Mouse (Mus musculus) hindbrain, embryonic 13.5 days (tissue): Measurements from ENCODE around the gene Fibp. TPM values are rescaled to one million over a fixed set of nuclear protein-coding genes. Genes with fewer than 3 reads are reported as not detected.

Experiments
- ATAC-seq: fragments of 200-750 bp; cut with Nextera tagmentation; 2 replicates; pipeline ENCODE4 v1.8.0; 2017; ENCODE audit warnings: moderate TSS enrichment; ENCODE audit not compliant: low FRiP score
- H3K27ac ChIP-seq: fragments of 300-500 bp; sonication (generic); 2 replicates; pipeline ENCODE4 v1.5.1; 2015; ENCODE audit warnings: inconsistent platforms, mild to moderate bottlenecking, moderate library complexity
- H3K27me3 ChIP-seq: fragments of 300-500 bp; sonication (generic); 2 replicates; pipeline ENCODE4 v1.6.1; 2015; ENCODE audit warnings: mild to moderate bottlenecking, inconsistent platforms
- H3K36me3 ChIP-seq: fragments of 300-500 bp; sonication (generic); 2 replicates; pipeline ENCODE4 v1.6.1; 2015; ENCODE audit warnings: mild to moderate bottlenecking, inconsistent platforms
- H3K4me1 ChIP-seq: fragments of 300-500 bp; sonication (generic); replicated peaks from 2 replicates; pipeline ENCODE4 v1.6.1; 2015; ENCODE audit warnings: inconsistent platforms
- H3K4me2 ChIP-seq: fragments of 300-500 bp; sonication (generic); 2 replicates; pipeline ENCODE4 v1.6.1; 2015; ENCODE audit warnings: inconsistent platforms, mild to moderate bottlenecking, moderate library complexity
- H3K4me3 ChIP-seq: fragments of 300-500 bp; sonication (generic); 2 replicates; pipeline ENCODE4 v1.5.1; 2015; ENCODE audit warnings: mild to moderate bottlenecking, inconsistent platforms
- H3K9ac ChIP-seq: fragments of 300-500 bp; sonication (generic); 2 replicates; pipeline ENCODE4 v1.6.1; 2015; ENCODE audit warnings: mild to moderate bottlenecking, inconsistent platforms
- H3K9me3 ChIP-seq: fragments of 300-500 bp; sonication (generic); 2 replicates; pipeline ENCODE4 v1.6.1; 2016; ENCODE audit warnings: inconsistent platforms
- WGBS: fragments of 180-500 bp; shearing (Covaris S2); methylation state at CpG from one replicate; pipeline ENCODE4 v1.1.7; 2015; 5-methylcytosine and 5-hydroxymethylcytosine counted together
- polyA plus RNA-seq: library from polyadenylated mRNA; unstranded; fragments of >200 nt; fragmentation: Nextera tagmentation; extraction: Ambion mirVana; gene quantifications from 2 replicates; pipeline ENCODE4 v1.2.1, GENCODE M21; 2015

Gene Fibp
- polyA plus RNA-seq, 1 experiment from 2014 or later: 169 TPM

- H3K27ac ChIP-seq: peak overlapping the region; percentile 99
- peaks cover 10% of the 10 kb centered on the region for H3K36me3 ChIP-seq
- WGBS: under 1% methylated on average over 68 of the region's 70 CpGs
- H3K9me3 ChIP-seq: no peaks in the 10 kb centered on the region
- peak overlapping the region; percentile 77 for H3K4me3 ChIP-seq
- H3K4me1 ChIP-seq: peaks cover 53% of the 10 kb centered on the region
- H3K4me2 ChIP-seq: peak overlapping the region; percentile 96
- H3K27me3 ChIP-seq: peaks cover 11% of the 10 kb centered on the region
- peak overlapping the region; percentile 95 for H3K9ac ChIP-seq
- ATAC-seq: peak; percentile 88
Observed at GRCm38 (mm10) chr19:5456922-5457745, 3.3 kb upstream of the Fibp start.

DNA sequence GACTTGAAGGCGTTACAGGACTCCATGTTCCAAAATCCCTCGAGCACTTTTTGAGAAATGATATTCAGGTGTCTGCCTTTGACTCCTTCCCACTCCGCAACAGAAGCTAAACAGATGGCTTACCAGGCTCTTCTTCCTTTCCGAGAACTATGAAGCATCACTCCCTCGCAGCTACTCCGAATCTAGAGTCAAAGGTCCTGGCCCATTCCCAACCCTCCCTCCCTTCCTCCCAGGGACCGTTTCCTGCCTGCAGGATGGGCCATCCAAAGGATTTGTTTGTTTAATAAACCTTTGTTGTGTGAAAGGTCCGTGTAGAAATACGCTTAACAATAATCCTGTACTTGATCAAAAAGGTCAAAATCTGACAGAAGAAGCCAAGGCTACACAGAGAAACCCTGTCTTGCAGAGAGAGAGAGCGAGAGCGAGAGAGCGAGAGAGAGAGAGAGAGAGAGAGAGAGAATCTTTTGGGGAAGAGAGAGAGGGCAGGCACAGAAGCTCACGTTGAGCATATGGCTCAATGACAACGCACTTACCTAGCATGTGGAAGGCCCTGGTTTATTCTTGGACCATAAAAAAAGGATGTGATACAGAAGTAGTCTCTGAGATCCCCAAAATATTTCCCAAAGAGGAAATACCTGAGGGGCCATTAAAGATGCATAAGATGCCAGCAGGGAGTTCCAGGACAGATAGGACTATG lies 2.5 kb upstream of the Fibp start, which contains the start of gene Ccdc85b:
Gene Ccdc85b, minus strand, starts transcription at position 149 of the 697 bp plus-strand sequence.
- Histone ChIP-seq H3K27me3 (peaks cover 11% of the 10 kb centered on the region), H3K4me1 (peaks cover 53% of the 10 kb centered on the region), H3K9me3 (no peaks in the 10 kb centered on the region), H3K4me3 (peak within 1 kb of the TSS; percentile 77), H3K27ac (peak within 1 kb of the TSS; percentile 99), H3K9ac (peak within 1 kb of the TSS; percentile 95), H3K36me3 (peaks cover 17% of the 10 kb centered on the region), H3K4me2 (peak within 1 kb of the TSS; percentile 96)
- 17% methylated on average over 14 of the region's 14 CpGs for WGBS
- ATAC-seq: peak; percentile 3

DNA sequence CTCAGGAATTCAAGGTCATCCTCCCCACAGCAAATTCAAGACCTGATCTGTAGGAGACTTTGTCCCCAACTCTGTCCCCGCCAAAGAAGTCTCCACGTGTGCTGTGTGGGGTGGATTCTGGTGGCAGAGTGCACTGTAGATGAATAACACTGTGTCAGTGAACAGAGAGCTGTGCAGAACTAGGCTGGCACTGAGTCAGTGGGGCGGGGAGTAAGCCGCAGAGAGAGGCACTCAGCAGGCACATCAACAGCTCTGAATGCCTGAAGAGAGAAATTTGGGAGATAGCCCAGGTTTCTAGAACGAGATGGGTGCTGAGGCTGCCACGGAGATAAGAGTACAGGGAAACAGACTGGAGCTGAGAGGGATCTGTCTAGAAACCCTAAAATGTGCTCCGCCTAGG lies 1.4 kb upstream of the Fibp start:
- no peak for ATAC-seq
- peaks cover 61% of the 10 kb centered on the region for H3K4me1 ChIP-seq
- 70% methylated on average over 7 of the region's 7 CpGs for WGBS

GRCm38 (mm10) chr19:5459896-5460295 lies 519 bp upstream of the Fibp start:
- peaks cover 62% of the 10 kb centered on the region for H3K4me1 ChIP-seq
- H3K9ac ChIP-seq: peak overlapping the region; percentile 84
- H3K27me3 ChIP-seq: peaks cover 11% of the 10 kb centered on the region
- H3K4me3 ChIP-seq: peak overlapping the region; percentile 75
- peak overlapping the region; percentile 84 for H3K27ac ChIP-seq
- H3K4me2 ChIP-seq: peak overlapping the region; percentile 95
- no peaks in the 10 kb centered on the region for H3K9me3 ChIP-seq
- H3K36me3 ChIP-seq: peaks cover 28% of the 10 kb centered on the region
- ATAC-seq: no peak
- 26% methylated on average over 3 of the region's 3 CpGs for WGBS

More for the DNA sequence above, 1.4 kb upstream of the Fibp start:
- Histone ChIP-seq H3K36me3 (peaks cover 25% of the 10 kb centered on the region), H3K4me2 (no peak overlapping the region), H3K9ac (no peak overlapping the region), H3K4me3 (no peak overlapping the region), H3K27me3 (peaks cover 11% of the 10 kb centered on the region), H3K27ac (no peak overlapping the region), H3K9me3 (no peaks in the 10 kb centered on the region)

- Histone ChIP-seq H3K9ac (peak overlapping the region; percentile 84), H3K4me1 (peaks cover 50% of the 10 kb centered on the region), H3K27me3 (peaks cover 11% of the 10 kb centered on the region), H3K27ac (no peak overlapping the region), H3K4me3 (peak overlapping the region; percentile 75), H3K36me3 (peaks cover 43% of the 10 kb centered on the region), H3K4me2 (peak overlapping the region; percentile 95), H3K9me3 (no peaks in the 10 kb centered on the region)
- no peak for ATAC-seq
- WGBS: 87% methylated on average over 6 of the region's 6 CpGs
Observed at GRCm38 (mm10) chr19:5461411-5461810, 996 bp downstream of the Fibp start.

GRCm38 (mm10) chr19:5463212-5463611 lies 2.8 kb downstream of the Fibp start:
- H3K36me3 ChIP-seq: peaks cover 61% of the 10 kb centered on the region
- 89% methylated on average over 9 of the region's 9 CpGs for WGBS
- peaks cover 11% of the 10 kb centered on the region for H3K27me3 ChIP-seq
- no peak overlapping the region; the same call in 1 of the 2 replicates for H3K4me3 ChIP-seq
- no peak overlapping the region for H3K9ac ChIP-seq
- no peak for ATAC-seq
- H3K27ac ChIP-seq: no peak overlapping the region; the same call in 1 of the 2 replicates
- H3K4me2 ChIP-seq: no peak overlapping the region
- H3K4me1 ChIP-seq: peaks cover 41% of the 10 kb centered on the region
- H3K9me3 ChIP-seq: no peaks in the 10 kb centered on the region

GRCm38 (mm10) chr19:5463791-5464562 lies 3.6 kb downstream of the Fibp start:
- Histone ChIP-seq H3K9me3 (no peaks in the 10 kb centered on the region), H3K27me3 (peaks cover 5% of the 10 kb centered on the region), H3K36me3 (peaks cover 64% of the 10 kb centered on the region), H3K4me2 (peak overlapping the region; percentile 60), H3K27ac (peak overlapping the region; percentile 74), H3K4me1 (peaks cover 40% of the 10 kb centered on the region), H3K9ac (peak overlapping the region; percentile 76), H3K4me3 (peak overlapping the region; percentile 37)
- 38% methylated on average over 15 of the region's 15 CpGs for WGBS
- peak; percentile 43 for ATAC-seq

DNA sequence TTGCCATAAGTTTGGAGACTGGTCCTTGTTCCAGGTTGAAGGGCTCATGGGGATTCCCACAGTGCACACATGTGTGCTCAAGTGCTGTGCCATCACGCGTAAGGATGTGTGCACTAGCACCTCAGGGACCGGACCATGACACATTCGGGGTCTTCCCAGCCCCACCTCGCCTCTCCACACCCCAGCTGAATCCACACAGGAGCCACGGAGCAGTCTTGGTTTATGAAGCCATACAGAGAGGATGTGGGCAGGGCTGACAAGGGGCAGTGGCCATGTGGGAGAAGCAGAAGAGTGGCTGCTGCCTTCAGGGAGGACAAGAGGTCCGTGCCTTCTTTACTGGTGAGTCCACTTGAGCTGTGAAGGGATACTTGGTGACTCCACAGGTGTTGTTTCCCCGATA lies 4.6 kb downstream of the Fibp start:
- no peak overlapping the region; the same call in 1 of the 2 replicates for H3K4me2 ChIP-seq

GRCm38 (mm10) chr19:5466916-5467500 lies 6.6 kb downstream of the Fibp start:
- no peak for ATAC-seq
- H3K4me1 ChIP-seq: peaks cover 26% of the 10 kb centered on the region
- peaks cover 64% of the 10 kb centered on the region for H3K36me3 ChIP-seq
- no peak overlapping the region for H3K27ac ChIP-seq
- no peak overlapping the region for H3K9ac ChIP-seq
- no peaks in the 10 kb centered on the region for H3K9me3 ChIP-seq
- no peak overlapping the region for H3K4me2 ChIP-seq
- 93% methylated on average over 6 of the region's 6 CpGs for WGBS
- H3K27me3 ChIP-seq: no peaks in the 10 kb centered on the region
- no peak overlapping the region for H3K4me3 ChIP-seq

More for the DNA sequence above, 4.6 kb downstream of the Fibp start:
- Histone ChIP-seq H3K4me3 (no peak overlapping the region), H3K27ac (no peak overlapping the region), H3K9ac (peak overlapping the region; percentile 76; the same call in 1 of the 2 replicates), H3K9me3 (no peaks in the 10 kb centered on the region), H3K36me3 (peaks cover 64% of the 10 kb centered on the region), H3K27me3 (no peaks in the 10 kb centered on the region), H3K4me1 (peaks cover 36% of the 10 kb centered on the region)
- ATAC-seq: no peak
- WGBS: 95% methylated on average over 8 of the region's 8 CpGs

DNA sequence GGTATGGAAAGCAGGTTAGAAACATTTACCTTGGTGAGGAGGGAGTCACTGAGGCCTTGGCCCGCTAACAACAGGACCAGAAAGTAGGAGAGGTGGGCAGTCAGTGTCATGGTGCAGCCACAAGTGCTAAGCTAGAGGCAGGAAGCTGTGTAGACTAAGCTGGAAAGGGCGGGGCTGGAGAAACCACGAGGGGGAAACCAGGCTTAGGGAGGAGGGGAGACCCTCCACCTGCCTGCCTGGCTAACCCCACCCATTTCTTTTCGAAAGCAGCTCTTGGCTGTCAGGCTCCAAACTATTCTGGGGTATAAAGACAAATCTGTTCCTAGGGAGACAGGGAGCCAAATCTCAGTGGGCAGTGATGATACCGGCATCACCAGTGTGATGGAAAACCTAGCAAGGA lies 8.0 kb downstream of the Fibp start, which contains the start of gene Ctsw:
Gene Ctsw, minus strand, starts transcription at position 134 of the 400 bp plus-strand sequence.
- Histone ChIP-seq H3K4me3 (no peak within 1 kb of the TSS), H3K27ac (no peak within 1 kb of the TSS), H3K9me3 (no peaks in the 10 kb centered on the region), H3K9ac (no peak within 1 kb of the TSS; the same call in 1 of the 2 replicates), H3K4me1 (peaks cover 23% of the 10 kb centered on the region), H3K36me3 (peaks cover 51% of the 10 kb centered on the region), H3K27me3 (no peaks in the 10 kb centered on the region), H3K4me2 (no peak within 1 kb of the TSS)
- WGBS: 70% methylated on average over 5 of the region's 5 CpGs
- ATAC-seq: no peak

DNA sequence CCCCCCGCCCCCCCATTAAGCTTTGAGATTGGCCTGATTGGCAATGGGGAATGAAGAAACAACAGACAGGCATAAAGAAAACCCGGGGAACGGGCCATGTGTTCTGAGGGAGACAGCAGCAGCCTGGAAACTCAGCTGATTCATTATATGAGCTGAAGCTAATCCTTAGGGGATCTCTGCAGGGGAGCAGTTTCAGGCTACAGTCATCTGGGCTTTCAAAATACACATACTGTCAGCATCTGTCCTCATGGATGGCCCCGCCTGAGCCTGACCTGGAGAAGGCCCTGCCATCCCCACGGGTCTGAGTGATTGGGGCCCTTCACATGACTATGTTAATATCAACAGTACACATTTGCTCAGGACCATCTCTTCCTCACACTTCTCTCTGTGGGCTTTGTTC lies 11.4 kb downstream of the Fibp start:
- Histone ChIP-seq H3K27ac (no peak overlapping the region), H3K4me3 (no peak overlapping the region), H3K36me3 (peaks cover 16% of the 10 kb centered on the region), H3K9me3 (no peaks in the 10 kb centered on the region), H3K4me1 (peaks cover 28% of the 10 kb centered on the region), H3K27me3 (no peaks in the 10 kb centered on the region), H3K9ac (no peak overlapping the region), H3K4me2 (no peak overlapping the region)
- ATAC-seq: no peak
- WGBS: 50% methylated on average over 5 of the region's 5 CpGs
